Mouse (Mus musculus) left cerebral cortex, postnatal 36 days (tissue): ENCODE data around the gene Zfand4. TPM values are rescaled to one million over a fixed set of nuclear protein-coding genes. Genes with fewer than 3 reads are reported as not detected.
"Not testable (repeated sequence)": the region's sequence is repeated elsewhere in the genome, so short reads cannot be mapped to it uniquely, and the experiment has no call there.

ENCODE experiments used
- DNase-seq, 2 experiments: peaks; one replicate each; pipeline ENCODE4 v3.0.0; 2021 to 2022; ENCODE audit warnings: low spot score in 2 of 2, mixed read lengths in 1 of 2
- intact Hi-C: fragments of 180-260 bp; cut with DNase I; formaldehyde crosslinking; loops from one replicate; pipeline ENCODE4 v1.15.1; 2025
- total RNA-seq, 2 experiments: library from RNA; stranded (reverse); gene quantifications; 2 replicates each; pipeline ENCODE4 v1.2.3; 2021

The Zfand4 gene
- total RNA-seq = 10 to 100 TPM in 1 of 2 experiments, 1 to 10 TPM in 1; 8.3 to 10.8 TPM

DNA sequence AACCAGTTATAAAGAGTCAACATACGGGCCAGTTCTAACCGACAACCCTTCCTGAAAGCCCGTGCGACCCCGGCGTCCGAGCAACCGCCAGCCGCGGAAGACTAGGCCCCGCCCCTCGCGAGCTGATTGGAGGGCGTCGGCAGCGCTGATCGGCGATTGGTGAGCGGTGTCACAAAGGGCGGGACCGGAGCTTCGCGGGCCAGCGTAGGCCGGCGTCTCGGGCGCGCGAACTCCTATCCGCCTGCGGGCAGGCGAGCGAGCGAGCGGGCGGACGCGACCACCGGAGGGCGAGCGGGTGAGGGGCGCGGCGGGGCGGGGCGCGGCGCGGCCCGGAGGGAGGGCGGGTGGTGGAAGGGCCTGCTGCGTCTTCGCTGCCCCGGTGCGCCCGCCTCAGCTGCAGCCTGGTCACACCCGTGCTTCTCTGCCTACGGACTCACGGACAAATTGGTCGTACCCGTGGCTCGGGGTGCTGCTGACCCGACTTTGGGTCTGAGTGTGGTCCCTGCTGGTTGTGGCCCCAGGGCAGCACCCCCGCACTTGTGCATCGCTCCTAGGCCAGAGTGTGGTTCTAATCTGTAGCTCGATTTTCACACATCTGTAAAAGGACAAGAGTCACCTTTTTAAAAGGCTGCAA, at the start of gene Zfand4:
Zfand4 (plus strand) TSS at position 205 of the 634 bp plus-strand sequence.
- peak; percentile 87 to 90 for DNase-seq
- intact Hi-C loops = loop anchor here (5.0 kb wide), 1 partner anchor 73 kb away; the partner anchor contains the start of gene March8

- no peak for DNase-seq
- intact Hi-C loops = no loop called here
Measured at GRCm38 (mm10) chr6:116227767-116228166, 36.3 kb upstream of the Zfand4 start.

DNA sequence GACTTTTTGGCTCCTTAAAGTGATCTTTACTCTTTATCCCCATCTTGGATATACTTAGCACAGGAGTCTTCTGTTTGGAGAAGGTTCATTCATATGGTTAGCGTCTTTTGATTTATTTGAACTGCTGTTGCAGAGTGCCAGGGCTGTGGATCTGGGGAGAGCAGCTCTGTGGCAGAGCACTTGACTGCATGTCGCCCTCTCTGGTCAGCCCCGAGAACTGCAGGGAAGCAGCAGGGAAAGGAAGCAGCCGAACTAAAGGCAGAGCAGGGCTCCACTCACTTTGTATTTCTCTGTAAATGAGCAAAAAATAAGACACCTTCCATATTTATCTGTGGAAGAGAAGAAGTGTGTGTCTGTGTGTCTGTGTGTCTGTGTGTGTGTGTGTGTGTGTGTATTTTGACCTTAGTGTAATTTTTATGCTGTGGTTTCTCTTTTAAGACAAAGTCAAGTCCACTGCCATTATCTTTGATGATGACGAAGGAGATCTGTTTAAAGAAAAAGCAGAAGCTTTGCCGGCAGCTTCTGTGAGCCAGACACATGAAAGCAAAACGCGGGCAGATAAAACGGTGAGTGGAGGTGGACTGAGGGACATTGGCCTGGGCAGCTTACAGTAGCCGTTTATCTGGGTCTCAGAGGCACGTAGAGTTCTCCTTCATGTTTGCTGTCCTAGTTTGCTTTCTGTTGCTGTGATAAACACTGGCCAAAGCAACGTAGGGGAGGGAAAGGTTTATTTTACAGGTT, 35.1 kb upstream of the Zfand4 start:
- intact Hi-C loops = no loop called here
- DNase-seq = peak; percentile 68 to 75

DNA sequence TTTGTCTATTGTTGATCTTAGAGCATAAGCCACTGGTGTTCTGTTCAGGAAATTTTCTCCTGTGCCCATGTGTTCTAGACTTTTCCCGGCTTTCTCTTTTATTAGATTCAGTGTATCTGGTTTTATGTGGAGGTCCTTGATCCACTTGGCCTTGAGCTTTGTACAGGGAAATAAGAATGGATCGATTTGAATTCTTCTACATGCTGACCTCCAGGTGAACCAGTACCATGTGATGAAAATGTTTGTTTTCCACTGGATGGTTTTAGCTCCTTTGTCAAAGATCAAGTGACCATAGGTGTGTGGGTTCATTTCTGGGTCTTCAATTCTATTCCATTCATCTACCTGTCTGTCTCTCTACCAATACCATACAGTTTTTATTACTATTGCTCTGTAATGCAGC, 29.2 kb upstream of the Zfand4 start:
- DNase-seq, intact Hi-C loops: not testable (repeated sequence)

DNA sequence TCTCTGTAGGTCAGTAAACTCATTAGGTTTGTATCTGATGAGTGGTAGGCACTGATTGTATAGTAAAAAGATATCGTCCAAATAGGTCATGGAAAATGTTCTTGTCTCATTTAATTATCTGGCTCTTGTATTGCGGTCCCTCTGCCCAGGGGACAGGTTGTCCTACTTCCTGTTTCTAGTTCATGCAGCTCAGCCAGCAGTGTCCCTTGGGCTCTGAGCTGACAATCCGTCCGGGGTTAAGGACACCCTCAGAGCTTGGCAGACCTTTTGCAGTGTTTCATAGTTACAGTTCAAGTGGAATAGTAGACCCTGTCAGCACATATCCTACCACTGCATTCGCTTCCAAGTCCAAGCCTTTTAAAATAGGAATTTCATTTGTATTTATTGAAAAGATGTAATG, 28.7 kb upstream of the Zfand4 start:
- intact Hi-C loops = no loop called here
- DNase-seq = no peak

DNA sequence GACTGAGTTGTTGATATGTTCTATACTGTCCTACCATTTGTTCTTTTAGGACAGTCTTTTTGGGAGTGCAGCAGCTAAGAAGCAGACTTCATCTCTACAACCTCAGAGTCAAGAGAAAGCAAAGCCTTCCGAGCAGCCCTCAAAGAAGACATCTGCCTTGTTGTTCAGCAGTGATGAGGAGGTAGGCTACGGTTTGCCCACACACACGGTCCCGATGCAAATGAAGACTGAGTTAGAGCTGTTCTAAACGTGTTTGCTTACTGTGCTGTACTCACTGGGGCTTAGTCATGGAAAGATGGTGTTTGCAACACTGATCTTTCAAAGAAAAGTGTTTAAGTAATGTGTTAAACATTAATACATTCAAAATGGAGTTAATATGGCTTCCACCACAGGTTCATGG, 25.9 kb upstream of the Zfand4 start:
- intact Hi-C loops = no loop called here
- DNase-seq = no peak

DNA sequence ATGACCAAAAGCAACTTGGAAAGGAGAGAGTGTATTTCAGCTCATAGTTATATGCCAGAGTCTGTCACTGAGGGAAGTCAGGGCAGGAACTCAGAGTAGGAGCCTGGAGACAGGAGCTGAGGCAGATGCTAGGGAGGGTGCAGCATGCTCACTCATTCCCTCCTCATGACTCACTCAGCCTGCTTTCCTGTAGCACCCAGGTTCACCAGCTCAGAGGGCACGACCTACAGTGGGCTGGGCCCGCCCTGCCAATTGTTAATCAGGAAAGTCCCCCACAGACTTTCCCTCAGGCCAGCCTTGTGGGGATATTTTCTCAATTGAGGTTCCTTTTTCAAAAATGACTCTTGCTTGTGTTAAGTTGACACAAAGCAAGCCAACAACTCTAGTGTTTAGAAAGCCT, 23.7 kb upstream of the Zfand4 start:
- DNase-seq = no peak
- intact Hi-C loops = no loop called here

- DNase-seq = no peak
- intact Hi-C loops = loop anchor here (5.0 kb wide), 1 partner anchor 78 kb away; the partner anchor contains the start of gene March8
Measured at GRCm38 (mm10) chr6:116259649-116260048, 4.4 kb upstream of the Zfand4 start.

DNA sequence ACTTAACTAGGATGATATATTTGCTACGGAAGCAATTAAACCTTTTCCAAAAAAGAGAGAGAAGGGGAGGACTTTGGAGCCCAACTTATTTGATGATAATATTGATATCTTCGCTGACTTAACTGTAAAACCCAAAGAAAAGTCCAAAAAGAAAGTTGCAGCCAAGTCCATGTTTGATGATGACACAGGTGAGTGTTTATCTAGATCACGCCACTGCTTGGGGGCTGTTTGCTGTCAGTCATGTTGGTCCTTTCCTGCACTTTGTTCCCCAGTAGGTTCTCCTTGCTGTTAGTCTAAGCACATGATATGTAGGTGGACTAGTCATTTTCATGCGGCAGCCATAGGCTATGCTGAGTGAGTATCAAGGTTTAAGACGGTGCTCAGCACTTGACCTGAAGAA, 3.5 kb upstream of the Zfand4 start:
- intact Hi-C loops = loop anchor here (5.0 kb wide), 1 partner anchor 77 kb away; the partner anchor contains the start of gene March8
- no peak for DNase-seq

GRCm38 (mm10) chr6:116262824-116263223, 1.2 kb upstream of the Zfand4 start:
- DNase-seq = no peak

GRCm38 (mm10) chr6:116264836-116265235, 814 bp downstream of the Zfand4 start:
- DNase-seq = no peak
- intact Hi-C loops = loop anchor here (5.0 kb wide), 2 partner anchors 72 to 157 kb away; partner anchors contain the start of gene March8

More at GRCm38 (mm10) chr6:116262824-116263223, 1.2 kb upstream of the Zfand4 start:
- intact Hi-C loops = loop anchor here (5.0 kb wide), 1 partner anchor 74 kb away; the partner anchor contains the start of gene March8

- intact Hi-C loops = loop anchor here (5.0 kb wide), 1 partner anchor 157 kb away; no protein-coding TSS in a partner anchor
- no peak for DNase-seq
Measured at GRCm38 (mm10) chr6:116265603-116266002, 1.6 kb downstream of the Zfand4 start.

DNA sequence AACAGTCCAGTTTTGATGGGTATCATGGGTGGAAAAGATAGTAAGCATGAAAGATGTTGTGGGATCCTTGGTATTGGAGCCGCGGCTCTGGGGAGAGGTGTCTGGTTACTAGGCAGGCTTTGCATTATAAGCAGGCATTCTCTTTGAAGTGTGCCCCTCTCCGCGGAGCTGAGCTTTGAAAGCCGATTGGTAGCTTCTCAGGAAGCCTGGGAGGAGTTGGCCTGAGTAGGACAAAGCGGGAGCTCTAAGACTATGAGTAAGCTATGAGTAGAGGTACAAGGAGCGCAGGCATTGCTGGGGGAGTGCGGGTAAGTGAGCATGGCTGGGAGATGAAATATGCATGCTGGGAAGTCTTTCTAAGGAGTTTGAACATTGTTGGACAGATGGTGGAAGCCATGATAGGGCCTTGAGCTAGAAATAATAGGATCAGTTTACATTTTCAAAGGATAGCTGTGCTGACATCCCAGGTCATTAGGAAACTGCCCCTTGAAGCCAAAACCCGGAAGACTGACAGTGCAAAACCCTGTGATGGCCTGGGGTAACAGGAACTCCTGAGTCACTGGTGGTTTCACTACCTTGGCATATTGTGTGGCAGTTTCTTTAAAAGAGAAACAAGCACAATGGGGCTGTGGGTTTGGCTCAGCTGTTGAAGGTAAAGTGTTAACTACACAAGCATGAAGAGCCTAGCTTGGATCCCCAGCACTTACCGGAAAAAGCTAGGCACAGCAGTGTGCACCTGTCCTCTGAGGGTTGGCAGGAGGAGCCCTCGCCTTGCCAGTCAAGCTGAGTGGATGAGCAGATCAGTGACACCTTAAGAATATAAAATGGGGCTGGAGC, 2.5 kb downstream of the Zfand4 start:
- DNase-seq = no peak
- intact Hi-C loops = loop anchor here (5.0 kb wide), 1 partner anchor 156 kb away; no protein-coding TSS in a partner anchor

DNA sequence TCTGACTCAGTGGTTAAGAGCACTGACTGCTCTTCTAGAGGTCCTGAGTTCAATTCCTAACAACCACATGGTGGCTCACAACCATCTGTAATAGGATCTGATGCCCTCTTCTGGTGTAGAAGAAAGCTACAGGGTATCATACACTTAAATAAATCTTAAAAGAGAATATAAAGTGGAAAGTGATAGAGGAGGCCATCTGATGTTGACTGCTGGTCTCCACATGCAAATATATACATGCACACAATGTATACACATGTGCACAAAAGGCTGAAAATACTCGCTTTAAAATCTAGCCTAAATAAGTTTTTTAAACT, 3.0 kb downstream of the Zfand4 start:
- DNase-seq = no peak
- intact Hi-C loops = loop anchor here (5.0 kb wide), 1 partner anchor 155 kb away; no protein-coding TSS in a partner anchor

DNA sequence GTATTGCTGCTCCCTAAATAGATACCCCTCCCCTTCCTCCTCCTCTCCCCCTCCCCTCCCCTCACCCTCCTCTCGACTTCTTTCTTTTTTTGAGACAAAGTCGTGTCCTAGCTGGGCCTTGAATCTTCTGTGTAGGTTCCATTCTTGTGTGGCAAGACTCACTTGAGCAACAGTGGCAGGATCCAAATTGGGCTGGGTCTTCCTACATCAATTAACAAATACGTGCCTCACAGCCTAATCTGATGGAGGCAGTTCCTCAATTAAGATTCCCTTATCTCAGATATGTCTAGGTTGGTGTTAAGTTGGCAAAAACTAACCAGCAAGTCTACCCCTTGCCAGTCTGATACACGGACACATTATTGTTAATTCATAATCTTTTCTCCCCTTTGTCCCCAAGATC, 11.7 kb downstream of the Zfand4 start:
- DNase-seq = no peak
- intact Hi-C loops = no loop called here

DNA sequence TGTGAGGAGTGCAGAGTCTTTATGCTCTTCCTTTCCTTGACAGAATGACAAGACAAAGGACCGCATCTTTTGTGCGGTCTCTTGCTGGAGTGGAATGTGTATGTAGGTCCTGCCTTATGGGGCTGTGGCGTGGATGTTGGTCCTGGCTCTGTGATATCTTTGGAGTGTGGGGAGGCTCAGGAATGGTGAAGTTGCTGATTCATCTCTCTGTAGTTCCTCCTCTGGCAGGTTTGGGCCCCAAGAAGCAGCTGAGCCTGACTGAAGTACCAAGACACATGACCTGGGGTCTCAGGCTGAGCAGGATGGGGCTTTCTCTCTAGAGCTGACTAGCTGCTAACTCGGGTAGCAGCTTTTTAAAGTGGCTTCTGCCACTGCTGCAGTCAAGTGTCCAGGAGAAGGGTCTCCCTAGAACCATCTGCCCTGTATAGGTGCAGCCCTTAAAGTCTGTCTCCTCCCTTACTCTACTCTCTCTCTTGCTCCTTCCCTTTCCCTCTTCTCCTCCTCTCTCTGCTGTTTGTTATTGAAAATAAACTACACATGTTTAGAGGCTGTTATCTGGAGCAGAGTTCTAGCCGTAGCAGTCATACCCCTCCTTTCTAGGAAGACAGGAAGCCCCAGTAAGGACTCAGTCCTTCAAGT, 14.8 kb downstream of the Zfand4 start:
- DNase-seq = no peak
- intact Hi-C loops = no loop called here

DNA sequence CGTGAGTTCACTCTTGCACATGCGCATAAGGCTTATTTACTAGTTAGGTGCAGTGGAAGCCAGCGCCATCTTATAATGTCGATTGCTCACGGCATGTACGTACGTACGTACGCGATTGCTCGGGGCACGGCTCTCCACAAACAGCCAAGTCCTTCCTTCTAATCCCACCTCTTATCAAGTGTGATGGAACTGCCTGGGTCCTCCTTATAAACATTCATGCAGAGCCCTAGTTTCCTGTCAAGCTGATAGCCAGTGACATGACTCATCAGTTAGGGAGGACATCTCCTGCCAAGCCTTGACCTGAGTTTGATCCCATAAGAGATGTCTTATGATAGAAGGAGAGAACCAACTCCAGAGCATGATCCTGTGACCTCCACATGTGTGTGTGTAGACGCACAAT, 17.0 kb downstream of the Zfand4 start:
- intact Hi-C loops = no loop called here

DNA sequence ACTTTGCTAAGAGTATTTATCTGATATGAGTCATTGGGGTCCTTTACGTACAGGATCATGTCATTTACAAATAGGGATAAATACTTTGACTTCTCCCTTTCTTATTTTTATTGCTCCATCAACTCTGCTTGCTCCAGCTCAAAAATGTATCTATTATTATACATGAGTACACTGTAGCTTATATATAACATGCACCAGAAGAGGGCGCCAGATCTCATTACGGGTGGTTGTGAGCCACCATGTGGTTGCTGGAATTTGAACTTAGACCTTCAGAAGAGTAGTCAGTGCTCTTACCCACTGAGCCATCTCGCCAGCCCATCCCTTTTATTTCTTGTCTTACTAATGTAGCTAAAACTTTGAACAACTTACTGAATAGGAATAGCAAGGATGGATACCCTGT, 18.5 kb downstream of the Zfand4 start:
- intact Hi-C loops = no loop called here
- no peak for DNase-seq

More for the DNA sequence above, 17.0 kb downstream of the Zfand4 start:
- DNase-seq = no peak

- intact Hi-C loops = no loop called here
- DNase-seq = no peak
Measured at GRCm38 (mm10) chr6:116283280-116283679, 19.3 kb downstream of the Zfand4 start.
